Mouse (Mus musculus) regulatory T cell (primary cell): ENCODE data around the gene Uqcc1.
"Not testable (repeated sequence)": the region's sequence is repeated elsewhere in the genome, so short reads cannot be mapped to it uniquely, and the experiment has no call there.

Experiments used
- in situ Hi-C: fragments of 300-600 bp; cut with MboI, MseI; formaldehyde crosslinking; loops from one replicate; pipeline ENCODE4 v1.15.1; 2025; ENCODE audit warnings: high pct_unique_total_duplicates

Gene Uqcc1

GRCm38 (mm10) chr2:155939897-155940529, 9.9 kb upstream of the Uqcc1 start:
- in situ Hi-C loops = loop anchor here (5.0 kb wide), 1 partner anchor 108 kb away; the partner anchor contains the start of gene Fam83c

- in situ Hi-C loops = no loop called here
These were observed 1.3 kb downstream of the Uqcc1 start for GRCm38 (mm10) chr2:155928711-155929345.

GRCm38 (mm10) chr2:155925213-155925612, 4.9 kb downstream of the Uqcc1 start:
- in situ Hi-C loops = not testable (repeated sequence)

DNA sequence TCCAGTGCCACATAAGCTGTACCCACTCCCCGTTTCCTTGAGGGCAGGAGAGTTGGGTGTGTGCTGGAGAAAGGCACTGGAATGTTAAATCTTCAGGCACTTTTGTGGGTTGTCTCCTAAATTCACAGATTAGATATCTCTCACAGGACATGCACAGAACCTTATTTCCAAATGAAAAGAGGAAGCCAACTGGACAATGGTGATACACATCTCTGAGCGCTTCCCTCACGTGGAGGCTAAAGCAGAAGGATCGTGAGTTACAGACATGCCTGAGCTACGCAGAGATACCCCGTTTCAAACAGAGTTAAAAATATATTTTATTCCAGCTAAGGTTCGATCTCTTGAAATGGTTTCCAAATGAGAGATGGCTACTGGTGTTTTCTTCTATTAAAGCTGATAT, 7.0 kb downstream of the Uqcc1 start:
- in situ Hi-C loops = no loop called here

GRCm38 (mm10) chr2:155914684-155915083, 15.4 kb downstream of the Uqcc1 start:
- in situ Hi-C loops = no loop called here

DNA sequence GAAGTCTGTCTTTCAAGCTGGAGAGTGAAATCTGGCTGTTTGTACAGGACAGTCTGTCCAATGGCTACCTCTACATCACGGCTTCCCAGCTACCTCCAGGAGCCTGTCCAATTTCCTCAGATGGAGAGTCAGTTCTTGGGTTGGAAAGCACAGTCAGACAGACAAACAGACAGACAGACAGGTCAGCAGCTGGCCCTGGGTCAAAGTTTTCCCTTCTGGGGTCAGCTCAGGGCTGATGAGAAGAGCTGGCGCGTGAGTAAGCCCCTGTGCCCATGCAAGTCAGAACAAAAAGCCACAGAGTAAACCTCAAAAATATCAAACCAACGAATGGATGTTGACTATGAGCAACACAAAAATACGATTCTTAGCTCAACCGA, 26.5 kb downstream of the Uqcc1 start:
- in situ Hi-C loops = no loop called here

DNA sequence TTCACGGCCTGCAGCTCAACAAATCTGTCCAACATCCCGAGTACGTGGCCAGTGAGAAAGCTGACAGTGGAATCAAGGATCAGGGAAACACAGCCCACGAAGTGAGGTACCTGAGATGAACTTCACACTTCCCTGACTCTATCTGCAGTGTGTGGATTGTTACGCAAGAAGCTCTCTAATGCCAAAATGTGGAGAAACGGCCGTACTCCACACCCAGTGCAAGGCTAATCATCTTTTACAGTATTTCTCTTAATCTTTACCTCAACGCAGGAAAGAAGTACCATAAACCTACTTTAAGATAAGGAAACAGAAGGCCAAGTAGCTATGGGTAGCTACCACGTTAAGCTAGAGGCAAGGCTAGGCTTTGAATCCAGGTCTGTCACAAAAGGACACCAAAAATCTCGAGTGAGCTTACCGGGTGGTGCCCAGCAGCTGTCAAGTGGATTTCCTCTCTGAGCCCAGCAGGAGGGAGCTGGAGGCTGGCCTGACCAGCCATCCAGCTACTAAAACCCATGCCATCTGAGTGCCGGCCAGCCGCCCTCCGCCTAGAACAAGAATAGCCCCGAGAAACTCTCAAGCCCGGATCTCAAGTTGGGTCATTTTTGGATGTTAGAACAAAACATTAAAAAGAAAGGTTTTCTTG, 27.0 kb downstream of the Uqcc1 start:
- in situ Hi-C loops = no loop called here

- in situ Hi-C loops = no loop called here
These were observed 34.9 kb downstream of the Uqcc1 start for GRCm38 (mm10) chr2:155895046-155895735.

DNA sequence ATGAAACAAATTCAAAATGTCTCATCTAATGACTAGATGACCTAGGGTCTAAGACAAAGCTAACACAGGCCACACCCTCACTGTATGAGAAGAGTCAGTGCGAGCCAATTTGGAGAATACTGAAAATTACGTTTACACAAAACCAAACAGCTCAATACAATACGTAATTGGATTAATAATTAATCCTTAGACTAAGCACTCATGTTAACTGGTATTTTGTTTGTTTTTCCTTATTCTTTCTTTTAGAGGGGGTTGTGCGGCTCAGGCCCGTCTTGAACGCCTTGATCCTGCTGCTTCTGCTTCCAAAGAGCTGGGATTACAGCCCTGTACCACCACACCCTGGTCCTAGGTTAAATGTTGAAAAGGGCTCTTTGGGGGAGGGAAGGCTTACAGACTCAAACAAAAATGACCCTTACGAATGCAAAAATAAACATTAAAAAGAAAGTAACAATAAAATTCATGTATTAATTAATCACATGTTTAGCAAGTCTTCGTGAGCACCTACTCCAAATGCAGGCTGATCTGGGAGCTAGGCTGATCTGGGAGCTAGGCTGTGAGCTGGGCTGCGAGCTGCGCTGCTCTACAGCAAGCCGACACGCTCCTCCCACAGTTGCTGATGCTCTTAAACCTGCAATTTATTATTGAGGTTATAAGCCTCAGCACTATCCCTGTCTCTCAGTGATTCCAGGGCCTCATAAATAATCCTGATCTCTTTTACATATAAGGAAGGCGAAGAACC, 35.6 kb downstream of the Uqcc1 start:
- in situ Hi-C loops = no loop called here

- in situ Hi-C loops = no loop called here
These were observed 43.3 kb downstream of the Uqcc1 start for GRCm38 (mm10) chr2:155886776-155887175.

DNA sequence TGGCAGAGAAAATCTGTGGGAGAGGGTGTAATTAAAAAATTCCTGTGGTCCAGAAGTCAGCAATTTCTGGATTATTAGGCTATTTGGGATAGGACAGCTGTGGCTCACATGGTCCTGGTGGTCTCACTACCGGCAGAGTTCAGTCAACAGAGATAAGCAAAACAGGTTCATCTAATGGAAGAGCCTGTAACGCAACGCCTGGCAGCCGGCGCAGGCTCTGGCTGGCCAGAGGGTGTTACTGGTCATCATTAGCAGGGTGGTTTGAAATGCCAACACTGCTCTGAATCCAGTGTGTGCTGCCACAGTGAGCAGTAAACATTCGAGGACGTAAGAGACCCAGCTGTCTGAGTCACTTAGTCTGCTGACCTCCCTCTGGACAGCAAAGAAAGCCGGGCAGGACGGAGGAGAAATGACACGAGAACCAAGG, 44.8 kb downstream of the Uqcc1 start:
- in situ Hi-C loops = no loop called here

GRCm38 (mm10) chr2:155882087-155882486, 48.0 kb downstream of the Uqcc1 start:
- in situ Hi-C loops = no loop called here

GRCm38 (mm10) chr2:155878964-155879876, 50.9 kb downstream of the Uqcc1 start:
- in situ Hi-C loops = no loop called here

DNA sequence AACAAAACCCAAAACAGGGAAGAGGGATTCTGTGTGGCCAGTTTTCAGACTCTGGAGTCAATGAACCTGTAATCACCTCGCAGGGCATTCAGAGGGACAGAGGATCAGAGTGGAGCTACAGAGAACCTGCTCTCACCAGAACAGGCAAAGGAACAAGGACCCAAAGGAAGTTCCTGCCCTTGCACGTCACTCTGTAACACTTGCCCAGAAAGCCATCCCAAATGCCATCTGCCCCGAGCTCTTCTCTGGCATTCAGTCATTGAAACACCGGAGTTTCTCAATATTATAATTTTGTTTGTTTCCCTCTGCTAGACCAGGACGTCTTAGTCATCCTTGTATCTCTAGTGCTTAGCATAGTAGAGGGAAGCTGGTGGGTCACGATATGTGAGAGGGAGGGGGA, 56.5 kb downstream of the Uqcc1 start:
- in situ Hi-C loops = no loop called here

DNA sequence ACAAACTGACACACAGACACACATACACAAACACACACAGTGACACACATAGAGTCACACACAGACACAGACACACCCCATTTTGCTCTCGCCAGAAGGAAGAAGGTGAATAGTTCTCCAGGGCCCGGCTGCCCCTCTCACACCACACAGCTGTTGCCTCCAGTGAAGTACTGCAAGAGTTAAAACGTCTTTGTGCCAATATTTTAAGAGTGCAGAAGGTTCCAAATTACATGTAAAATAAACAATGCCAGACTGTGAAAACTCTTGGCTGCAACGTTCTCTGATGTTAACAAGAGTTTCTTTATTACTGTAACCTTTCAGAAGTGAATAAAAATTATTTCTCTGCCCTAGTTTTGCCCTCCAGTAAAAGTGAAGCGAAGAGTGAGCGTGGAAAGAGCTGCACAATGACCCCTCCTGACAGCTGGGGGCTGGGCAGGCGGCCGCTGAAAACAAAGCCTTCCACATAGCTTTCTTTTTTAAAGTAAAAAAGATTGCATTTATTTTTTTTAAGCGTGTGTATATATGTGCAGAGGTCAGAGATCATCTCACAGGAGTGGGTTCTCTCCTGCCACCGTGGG, 57.1 kb downstream of the Uqcc1 start:
- in situ Hi-C loops = no loop called here

GRCm38 (mm10) chr2:155872486-155872885, 57.6 kb downstream of the Uqcc1 start:
- in situ Hi-C loops = no loop called here

DNA sequence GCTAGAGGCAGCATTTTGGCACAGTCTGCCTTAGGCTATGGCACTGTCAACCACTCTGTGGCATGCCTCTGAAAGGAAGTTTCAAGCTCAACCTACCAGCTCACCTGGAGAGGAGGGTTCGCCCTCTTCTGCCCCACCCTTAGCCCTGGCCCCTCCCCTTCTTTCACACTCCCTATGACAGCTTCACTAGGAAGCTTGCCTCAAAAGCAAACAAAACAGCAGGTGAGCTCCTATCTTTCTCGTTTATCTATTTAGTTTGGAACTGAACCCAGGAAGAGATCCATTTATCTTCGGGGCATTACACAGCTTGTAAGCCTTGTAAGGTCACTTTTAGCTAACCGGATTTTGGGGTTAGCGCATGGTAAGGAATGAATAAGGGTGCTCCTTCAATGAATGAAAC, 60.3 kb downstream of the Uqcc1 start:
- in situ Hi-C loops = loop anchor here (10.0 kb wide), 1 partner anchor 1165 kb away; no protein-coding TSS in a partner anchor

DNA sequence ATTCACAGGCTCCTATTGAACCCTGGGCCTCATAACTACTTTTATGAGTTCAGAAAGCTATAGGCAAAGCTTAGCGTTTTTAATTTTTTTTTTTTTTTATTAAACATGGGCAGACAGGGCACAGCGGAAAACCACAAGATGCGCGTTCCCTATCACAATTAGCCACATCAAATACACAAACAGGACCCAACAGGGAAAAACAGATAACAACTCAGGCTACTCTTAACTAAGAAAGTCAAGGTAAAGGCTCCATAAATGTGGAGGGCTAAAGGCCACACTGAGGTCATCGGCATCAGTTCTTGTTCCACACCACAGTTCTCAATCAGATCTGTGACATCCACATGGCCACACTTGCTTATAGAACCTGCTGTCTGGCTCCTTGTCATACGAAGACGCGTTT, 61.8 kb downstream of the Uqcc1 start:
- in situ Hi-C loops = loop anchor here (10.0 kb wide), 1 partner anchor 1164 kb away; no protein-coding TSS in a partner anchor

GRCm38 (mm10) chr2:155863301-155863867, 66.7 kb downstream of the Uqcc1 start:
- in situ Hi-C loops = loop anchor here (10.0 kb wide), 1 partner anchor 1159 kb away; no protein-coding TSS in a partner anchor
